Mouse (Mus musculus): ENCODE data around the gene Stard5.

The Stard5 gene

DNA sequence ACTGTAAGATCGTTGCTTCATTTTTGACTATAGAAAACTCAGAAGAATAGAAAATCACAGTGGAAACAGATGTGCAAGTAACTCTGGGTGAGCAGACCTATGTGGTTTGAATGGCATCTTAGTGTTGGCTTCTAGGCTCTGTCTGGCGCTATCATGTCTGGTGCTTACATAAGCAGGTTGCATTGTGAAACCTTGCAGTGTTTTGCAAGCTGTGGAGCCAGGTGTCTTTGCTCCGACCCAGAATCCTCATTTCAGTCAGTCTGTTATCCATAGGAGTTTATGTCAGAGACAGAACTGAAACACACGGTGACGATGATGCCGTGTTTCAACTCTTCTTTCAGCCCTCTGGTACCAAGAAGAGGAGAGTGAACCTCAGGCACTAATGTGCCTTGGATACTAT is 2.1 kb downstream of the Stard5 start:
- DNase-seq: no peak

DNA sequence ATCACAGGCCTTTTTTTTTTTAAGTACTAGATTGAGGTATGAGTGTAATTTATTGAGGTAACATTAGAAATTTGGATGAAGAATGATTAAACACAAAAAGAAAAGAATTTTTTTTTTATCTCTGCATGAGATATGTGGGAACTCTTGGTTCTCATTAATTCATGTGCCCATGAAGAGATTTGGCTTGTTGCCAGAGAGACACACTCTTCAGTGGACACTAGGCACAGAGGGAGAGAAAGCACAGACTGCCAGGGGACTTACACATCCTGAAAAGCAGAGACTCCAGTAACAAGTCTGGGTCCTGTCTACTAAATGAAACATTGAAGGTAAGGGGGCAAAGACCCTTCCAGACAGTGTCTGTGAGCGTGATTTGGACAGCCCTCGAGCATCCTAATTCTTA is 4.0 kb downstream of the Stard5 start:
- DNase-seq: no peak

DNA sequence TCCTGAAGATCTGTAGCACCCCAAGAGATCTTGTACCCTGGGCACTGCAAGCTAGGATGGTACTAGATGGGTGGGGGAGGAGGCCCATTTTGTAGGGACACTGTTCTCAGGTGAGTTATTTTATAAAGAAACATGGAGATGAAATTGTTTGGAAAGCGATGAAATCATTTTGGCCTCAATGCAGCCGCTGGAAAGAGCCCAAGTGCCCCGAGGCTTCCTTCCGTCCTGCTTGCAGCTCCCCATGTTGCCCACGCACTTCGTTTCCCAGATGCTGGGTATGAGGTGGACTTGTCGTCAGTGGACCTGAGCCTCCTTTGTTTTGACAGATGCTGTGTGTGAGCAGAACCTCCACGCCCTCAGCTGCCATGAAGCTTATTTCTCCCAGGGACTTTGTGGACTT is 4.7 kb downstream of the Stard5 start:
- no peak for DNase-seq

DNA sequence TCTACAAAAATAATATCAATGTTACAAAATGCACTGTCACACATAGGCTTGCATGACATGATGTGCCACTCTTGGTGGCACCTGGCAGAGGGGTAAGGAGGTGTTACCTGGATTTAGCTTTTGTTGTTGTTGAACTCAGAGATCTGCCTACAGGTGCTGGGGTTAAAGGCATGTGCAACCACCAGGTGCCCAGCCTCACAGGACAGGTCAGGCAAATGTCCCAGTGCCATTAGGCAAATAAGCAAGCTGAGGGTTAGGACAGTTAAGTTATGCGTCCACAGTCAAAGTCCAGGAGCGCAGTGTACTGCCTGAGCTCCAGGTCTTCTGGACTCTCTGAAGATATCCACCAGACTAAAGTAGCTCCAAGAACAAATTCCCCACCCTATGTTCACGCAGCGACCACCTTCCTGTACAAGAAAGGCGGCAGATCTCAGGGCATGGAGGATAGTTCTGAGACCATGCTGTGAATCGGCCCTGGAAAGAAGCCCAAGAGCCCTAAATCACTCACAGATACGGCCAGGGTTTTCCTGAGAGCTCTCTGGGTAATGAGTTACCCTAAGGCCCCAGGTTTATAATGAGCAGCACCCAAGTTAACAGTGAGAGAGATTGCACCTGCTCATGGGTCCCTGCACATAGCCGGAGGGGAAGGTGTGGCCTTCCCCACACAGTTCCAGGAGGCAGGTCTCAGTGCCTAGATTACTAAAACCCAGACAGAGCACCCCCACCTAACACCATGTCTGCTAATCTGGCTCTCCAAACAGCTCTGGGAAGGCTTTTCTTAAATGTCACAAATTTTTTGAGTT is 6.2 kb downstream of the Stard5 start:
- peak; percentile 77 for DNase-seq

DNA sequence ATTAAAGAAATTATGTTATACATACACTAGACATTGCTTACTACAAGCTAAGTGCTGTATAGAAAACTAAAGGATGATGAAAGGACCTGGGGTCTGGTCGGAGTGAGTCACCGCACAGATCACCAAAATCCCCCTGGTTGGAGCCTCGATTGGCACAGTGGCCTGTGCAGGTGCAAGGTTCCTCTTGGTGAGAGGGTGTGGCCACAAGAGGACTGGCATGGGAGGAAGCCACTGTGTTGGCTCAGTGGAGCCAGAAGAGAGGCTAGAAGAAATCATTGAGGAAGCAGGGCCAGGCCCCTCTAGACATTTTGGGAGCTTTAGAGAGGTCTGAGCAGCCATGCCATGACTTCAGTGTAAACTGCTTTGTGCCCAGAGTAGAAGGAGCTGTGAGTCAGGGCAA is 7.3 kb downstream of the Stard5 start:
- DNase-seq: no peak

DNA sequence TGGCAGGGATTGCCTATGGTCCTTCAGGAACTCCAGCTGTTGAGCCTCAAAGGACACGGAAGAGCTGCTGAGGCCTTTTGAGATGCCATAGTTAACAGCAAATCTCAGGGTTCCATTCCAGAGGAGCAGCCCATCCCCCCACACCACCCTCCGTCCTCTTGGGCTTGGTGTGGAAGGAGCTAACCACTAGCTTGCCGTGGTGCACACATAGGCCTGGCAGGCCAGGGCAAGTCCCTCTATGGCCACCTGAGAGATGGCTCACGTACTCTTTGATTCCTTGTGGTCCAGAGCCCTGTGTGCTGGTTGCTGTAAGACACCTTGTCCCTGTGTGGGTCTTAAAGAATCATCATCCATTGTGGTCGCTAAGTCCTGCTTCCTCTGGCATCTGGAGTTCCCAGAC is 8.8 kb downstream of the Stard5 start:
- no peak for DNase-seq

DNA sequence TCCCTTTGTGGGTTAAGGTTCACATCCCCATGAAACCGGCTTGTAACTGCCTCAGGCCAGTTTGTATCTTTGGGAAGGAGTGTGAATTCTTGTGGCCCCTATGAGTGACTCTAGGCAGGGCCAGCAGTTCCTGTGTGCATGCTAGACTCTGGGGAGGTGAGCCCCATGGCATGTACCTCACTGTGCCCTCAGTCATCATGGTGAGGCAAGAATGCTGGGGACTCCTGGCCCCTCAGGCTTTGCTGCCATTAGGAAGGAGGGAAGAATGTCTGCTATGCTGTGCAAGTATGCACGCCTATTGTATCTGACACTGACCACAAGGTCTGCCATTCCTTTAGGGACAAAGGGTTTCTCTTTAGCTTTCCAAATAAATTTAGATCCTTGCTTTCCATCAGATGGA is 9.4 kb downstream of the Stard5 start:
- no peak for DNase-seq

DNA sequence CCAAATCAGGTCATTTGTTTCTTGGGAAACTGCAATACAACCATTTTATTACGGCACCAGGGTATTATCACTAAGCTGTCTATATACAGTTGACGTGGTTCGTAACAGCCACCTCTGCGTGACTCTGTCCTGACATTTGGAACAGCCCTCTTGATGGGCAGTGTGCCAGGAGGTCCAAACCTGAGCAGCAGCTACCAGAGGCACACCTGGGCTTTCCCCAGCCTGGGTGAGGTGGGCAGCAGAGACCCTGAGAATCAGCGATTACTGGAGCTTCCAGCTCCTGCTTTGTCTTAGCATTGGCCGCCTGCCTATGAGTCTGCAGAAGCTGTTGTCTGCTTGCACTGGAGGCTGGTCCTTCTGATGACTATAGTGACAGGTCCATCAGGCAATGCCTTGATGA is 11.8 kb downstream of the Stard5 start:
- no peak for DNase-seq

DNA sequence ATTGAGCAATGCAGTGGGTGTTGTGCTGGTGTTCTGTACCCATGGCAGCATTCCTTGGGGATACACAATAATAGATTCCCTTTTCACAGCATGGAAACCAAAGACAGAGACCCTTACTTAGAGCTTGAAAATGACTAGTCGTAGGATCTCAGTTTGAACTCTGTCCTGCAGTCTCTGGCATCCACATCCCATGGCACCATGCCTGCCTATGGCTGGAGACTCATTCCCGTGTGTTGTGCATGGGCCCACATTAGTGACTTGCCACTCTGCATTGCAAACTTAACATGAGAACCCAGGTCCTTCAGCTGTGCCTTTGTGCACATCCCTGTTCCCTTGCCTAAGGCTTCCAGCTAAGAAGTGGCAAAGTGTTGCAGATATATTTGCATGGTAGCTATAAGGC is 13.0 kb downstream of the Stard5 start:
- DNase-seq: no peak

DNA sequence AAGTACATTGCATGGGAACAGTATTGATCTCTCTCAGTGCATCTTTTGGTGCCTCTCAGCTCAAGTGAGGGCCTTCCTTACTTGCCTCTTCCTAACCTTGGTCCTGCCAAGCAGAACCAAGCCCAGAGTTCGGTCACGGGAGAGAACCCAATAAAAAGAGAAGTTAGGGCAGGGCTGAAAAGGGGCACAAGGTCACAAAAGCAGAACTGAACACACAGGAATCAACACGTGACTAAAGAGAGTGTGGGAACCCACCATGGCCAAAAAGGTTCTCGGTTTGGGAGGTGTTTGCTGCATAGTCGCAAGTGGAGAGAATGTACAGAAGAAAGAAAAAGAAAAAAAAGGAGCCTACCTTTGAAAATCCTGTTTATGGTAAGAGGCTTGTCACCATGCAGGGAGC is 13.7 kb downstream of the Stard5 start:
- no peak for DNase-seq

DNA sequence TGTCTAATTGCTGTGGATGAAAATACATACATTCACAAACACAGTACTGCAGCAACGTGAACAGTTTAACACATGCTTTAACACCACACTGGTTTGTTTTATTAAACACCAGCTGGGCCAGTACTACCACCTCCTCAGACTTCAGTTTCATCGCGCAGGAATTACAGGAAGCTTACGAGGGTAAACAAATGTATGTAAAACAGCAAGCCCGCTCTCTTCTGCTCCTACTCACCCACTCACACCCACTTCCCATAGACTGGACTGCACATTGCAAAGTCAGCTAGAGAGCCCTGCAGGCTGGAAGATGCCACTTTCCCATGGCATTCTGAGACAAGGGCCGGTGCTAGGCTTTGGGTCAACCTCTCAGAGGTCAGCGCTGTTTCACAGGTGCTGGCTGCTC is 17.0 kb downstream of the Stard5 start:
- DNase-seq: no peak

DNA sequence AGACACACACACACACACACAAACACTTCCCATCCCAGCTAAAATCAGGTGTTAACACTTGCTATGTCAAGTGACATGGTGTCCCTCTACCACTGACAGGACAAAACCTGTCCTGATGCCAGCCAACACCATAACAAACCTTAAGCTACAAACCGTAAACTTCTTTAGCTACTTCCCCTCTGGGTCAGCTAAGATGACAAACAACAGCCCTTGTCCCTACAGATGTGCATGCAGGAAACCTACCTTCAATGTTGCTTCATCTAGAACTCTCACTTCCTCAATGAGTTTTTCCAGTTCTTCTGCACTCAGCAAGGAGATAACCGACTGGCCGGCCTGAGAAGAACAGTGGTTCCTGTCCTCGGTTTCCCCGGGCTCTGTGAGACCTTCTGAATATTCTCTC is 18.9 kb downstream of the Stard5 start:
- DNase-seq: no peak

DNA sequence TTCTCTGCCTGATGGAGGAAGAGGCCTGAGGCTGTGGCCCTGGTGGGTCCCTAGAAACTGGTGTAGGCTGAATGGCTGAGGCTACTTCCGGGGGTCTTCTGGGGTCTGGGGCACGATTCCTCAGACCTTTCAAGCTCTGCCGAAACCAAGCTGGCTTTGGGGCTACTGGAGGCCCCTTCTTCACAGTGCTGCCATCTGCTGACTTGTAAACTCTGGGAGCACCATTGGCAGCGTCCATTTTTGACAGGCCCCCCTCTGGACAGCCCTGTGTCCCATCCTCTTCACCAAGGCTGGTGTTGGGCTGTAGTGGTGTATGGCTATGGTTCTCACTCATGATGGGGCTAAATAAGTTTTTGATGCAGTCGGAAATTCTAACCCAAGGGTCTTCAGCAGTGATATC is 20.7 kb downstream of the Stard5 start:
- DNase-seq: no peak

DNA sequence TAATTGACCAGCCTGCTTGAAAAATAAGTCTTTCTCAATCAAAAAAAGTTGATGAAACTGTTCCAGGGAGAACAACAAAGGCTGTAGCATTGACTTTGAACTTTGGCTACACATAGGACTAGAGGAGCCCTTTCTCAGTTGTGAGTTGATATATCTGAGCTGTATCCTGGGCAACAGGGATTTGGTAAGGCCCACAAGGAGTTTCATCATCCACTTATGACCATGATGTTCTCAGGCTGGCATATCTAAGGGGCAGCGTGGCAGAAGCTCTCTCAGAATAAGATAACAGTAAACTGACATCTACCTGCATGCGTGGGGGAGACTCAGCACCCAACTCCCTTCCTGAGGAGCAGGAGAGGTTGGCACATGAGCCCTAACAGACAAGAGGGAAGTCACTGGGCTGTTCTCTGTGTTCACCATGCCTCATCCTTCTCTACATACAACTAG is 21.9 kb downstream of the Stard5 start:
- DNase-seq: no peak

DNA sequence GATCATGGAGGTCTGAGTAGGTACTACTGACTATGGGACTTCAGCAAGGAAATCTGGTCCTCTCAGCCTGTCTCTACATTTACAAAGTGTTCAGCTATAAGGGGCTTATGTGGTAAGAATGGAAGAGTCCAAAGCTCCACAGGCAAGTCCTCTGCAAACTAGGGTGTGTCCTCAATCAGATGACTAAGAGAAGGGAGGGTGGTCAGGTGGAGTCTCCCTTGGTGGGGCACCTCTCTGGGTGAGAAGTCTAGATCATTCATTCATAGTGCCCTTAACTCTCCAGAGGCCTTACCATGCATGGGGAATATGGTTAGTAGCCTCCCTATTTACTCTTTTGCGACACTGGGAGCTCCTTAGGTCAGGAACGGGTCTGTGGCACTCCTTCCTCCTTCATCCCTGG is 22.4 kb downstream of the Stard5 start:
- no peak for DNase-seq

DNA sequence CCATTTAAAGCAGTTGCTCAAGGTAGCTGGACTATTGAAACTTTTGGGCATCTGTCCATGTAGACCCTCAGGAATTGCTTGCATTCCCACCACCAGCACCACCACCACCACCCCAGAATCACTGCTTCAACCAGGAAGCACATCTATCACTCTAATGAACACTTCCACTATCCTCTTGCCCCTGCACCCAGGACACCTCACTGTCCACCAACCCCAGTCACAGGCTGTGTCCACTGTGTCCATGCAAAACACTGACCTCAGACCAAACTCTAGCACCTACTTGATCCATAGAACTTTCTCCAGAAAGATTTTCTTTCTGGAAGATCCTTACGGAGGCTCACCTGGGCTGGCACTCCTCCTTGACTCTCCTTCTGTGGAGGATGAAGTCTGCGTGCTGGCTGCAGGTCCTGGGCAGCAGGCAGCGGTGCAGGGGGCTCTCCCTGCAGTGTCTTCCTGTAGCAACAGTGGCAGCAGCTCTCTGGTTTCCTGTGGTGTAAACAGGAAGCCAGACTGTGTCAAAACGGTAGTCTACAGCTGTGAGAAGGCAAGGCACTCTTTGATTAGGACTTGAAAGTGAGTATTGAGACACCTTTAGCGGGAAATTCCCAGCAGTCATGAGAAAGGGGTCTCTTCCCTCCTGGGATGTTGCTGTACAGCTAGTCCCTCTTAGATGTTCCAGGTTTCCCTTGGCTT is 23.3 kb downstream of the Stard5 start:
- DNase-seq: peak; percentile 41

DNA sequence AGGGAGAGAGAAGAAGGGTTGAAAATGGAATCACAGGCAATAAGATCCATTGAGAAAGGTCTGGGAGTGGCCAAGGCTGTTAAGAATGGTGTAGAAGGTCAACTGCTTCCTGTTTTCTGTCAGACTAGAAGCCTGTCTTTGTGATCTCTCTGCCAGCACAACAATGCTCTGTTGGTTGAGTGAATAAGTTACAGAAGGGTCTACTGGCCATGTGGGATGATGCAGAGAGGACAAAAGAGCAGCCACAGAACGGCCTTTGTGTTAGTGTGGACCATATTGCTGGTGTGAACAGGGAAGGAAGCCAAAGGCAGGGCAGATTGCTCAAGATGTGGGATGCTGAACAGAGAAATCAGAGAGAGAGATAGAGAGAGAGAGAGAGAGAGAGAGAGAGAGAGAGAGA is 27.0 kb downstream of the Stard5 start:
- DNase-seq: peak; percentile 44

DNA sequence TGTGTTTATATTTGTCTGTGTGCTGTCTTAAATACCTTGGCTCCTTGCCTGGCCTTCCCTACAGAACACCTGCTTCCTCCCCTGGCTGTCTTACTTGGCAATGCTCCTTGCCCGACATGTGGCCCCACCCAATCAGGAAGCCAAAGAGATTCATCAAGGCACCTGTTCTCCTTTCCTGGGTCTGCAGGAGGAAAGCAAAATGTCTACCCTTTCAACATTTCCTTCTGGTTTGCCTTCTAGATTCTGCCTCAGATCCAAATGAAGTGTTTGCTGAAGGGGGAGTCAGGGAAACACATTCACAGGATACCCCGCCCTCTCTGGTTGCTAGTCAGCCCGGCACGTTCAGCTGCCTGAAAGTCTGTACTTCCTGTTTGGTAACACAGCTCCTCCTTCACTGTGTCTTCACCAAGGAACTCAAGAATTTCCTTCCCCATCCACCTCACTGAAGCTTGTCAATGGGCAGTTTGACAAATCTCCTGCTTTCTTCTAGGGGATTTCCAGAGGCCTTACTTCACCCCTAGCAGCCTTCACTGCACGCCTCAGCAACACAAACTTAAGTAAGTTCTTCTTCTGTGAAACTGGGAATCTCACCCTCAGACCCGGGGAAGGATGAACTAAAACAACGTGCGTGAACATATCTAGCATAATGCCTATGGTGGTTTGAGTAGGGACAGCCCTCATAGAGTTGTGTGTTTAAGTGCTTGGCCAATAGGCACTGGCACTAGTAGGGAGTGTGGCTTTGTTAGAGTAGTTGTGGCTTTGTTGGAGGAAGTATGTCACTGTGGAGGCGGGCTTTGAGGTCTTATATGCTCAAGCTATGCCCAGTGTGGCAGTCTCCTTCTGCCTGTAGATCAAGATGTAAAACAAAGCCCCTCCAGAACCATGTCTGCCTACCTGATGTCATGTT is 27.7 kb downstream of the Stard5 start:
- DNase-seq: peak; percentile 62

DNA sequence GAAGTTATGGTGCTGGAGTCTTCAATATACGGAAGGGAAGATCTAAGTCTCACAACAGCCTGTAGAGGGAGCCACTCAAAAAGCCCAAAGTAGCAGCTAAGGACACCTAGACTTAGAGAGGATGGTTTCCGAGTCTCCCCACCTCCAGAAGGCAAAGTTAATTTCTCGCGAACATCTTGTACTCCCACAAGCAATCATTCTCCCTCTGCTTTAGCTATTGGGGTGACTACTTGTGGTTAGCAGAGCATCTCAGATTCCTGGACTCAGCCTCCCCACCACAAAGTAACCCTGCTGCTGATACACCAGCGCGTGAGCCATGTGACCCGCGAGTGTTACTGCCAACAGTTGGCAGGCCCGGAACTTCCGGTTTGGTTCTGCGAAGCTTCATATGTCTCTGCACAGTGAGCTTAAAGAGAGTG is 28.5 kb downstream of the Stard5 start:
- DNase-seq: no peak

DNA sequence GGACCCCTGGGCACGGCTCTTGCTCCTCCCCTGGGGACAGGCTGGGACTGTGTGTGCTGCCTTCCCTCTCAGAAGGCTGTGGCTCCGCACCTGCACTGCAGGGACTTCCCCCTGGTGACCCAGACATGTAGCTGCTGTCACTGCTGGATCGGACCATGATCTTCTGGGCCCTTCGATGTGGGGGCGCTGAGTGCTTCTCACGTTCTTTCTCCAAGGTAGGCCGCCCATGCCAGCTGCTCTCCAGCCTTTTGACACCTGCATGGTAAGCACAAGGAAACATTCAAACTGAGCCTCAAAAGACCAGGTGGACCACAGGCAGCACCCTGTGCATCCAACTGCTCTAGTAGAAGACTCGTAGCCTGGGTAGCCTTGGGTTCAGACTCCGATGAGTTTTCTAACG is 29.3 kb downstream of the Stard5 start:
- DNase-seq: no peak

DNA sequence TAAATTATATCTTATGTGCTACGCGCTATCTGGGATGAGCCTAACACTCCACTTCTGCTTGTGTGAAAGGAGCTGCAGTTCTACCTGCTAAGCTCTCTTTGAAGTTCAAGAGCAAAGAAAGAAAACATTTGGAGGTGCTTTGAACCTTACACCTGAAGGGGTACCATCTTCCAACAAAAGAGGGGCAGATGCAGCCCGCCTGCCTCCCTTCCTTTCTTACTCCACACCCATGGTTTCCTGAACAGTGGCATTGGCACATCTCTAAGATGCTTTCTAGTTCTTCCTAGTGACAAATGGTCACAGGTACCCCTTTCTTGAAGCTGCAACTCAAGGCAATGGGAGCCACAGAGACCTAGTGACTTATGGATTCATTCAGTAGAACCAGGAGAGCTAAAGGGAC is 30.0 kb downstream of the Stard5 start:
- no peak for DNase-seq

DNA sequence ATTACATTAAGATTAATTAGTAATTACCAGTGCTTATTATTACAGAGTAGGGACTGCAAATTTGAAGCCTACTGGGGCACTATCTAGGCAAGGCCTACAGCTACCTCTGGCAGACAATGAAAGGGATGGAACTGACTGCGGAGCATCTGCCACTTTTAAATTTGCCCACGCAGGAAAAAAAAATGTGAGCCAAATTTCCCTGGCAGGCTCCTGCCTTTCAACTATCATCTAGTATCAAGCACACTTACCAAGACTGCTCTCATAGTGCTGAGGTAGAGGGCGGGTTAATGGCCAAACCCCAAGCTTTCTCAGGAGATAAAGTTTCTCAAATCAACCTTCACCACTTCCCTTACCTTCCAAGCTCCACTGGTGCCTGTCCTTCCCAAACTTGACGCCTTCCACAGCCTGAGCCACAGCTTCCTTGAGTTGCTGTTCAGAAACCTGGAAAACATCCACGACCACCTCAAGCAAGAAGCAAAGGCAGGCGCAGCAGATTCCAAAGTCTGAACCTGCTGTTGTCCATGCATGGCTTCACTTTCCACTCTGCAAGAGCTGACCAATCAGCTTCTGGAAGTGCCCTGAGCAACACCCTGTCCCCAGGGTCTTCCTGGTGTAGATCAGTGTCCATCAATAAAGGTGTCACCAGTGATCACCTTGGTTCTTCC is 31.1 kb downstream of the Stard5 start:
- DNase-seq: peak; percentile 53

DNA sequence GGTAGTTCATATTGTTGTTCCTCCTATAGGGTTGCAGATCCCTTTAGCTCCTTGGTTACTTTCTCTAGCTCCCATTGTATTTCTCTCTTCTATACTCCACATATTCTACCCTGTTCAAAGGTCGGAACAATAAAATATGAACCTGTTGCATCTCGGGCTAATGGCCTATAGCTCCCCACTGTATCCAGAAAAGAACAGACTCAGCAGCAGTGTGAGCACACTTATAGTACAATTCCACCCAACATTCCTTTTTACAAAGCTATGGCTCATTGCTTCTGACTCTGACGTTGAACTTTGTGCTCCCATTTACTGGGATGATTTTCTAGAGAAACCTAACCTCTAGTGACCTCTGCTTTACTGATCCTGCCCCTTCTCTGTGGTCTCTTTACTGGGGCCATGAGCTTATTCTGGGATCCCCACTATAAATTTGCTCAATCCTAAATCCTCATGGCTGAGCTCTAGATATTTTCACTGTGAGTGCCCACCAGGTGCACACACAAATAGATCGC is 34.4 kb downstream of the Stard5 start:
- DNase-seq: peak; percentile 17

All from kidney, adult 11 months (tissue).